Mouse (Mus musculus): Measurements from ENCODE around the gene 1810065E05Rik. TPM values are rescaled to one million over a fixed set of nuclear protein-coding genes. Genes with fewer than 3 reads are reported as not detected.

The 1810065E05Rik gene
- polyA plus RNA-seq (2015; fragmentation: Nextera tagmentation; extraction: Ambion mirVana) = not detected in 2 replicates

DNA sequence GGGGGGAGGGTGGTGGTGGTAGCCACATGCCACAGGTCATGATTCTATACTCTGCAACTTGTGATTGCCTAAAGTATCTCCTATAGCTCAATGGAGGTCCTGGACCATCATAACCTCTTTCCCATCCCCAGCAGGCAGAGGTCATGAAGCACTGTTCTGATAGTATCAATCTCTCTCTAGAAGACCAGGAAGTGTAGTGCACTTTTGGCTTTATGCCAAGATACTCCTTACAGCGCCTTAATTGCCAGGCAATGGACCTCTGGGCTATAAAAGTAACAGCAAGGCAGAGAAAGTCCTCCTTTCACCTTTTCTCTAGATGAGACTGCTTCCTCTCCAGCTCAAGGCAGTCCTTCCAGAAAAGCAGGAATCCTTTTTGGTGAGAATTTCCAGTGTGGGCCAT, at the start of gene 1810065E05Rik:
TSS of gene 1810065E05Rik (plus strand) at position 297 of the 400 bp plus-strand sequence.
- ATAC-seq (ENCODE audit: insufficient number of reproducible peaks, low FRiP score, low TSS enrichment, low read depth) = no peak
- Histone ChIP-seq H3K9me3 (replicated peaks) (no peaks in the 10 kb centered on the region), H3K9ac (no peak within 1 kb of the TSS), H3K4me2 (replicated peaks) (no peak within 1 kb of the TSS), H3K4me3 (replicated peaks) (no peak within 1 kb of the TSS), H3K4me1 (no peaks in the 10 kb centered on the region), H3K36me3 (no peaks in the 10 kb centered on the region), H3K27me3 (no peaks in the 10 kb centered on the region), H3K27ac (replicated peaks) (no peak within 1 kb of the TSS)
- 69% methylated on average over 1 of the region's 1 CpGs for WGBS

- WGBS = 80% methylated on average over 2 of the region's 2 CpGs
- Histone ChIP-seq H3K9ac (no peak overlapping the region), H3K4me1 (no peaks in the 10 kb centered on the region), H3K27ac (replicated peaks) (no peak overlapping the region), H3K27me3 (no peaks in the 10 kb centered on the region), H3K4me2 (replicated peaks) (no peak overlapping the region), H3K36me3 (no peaks in the 10 kb centered on the region), H3K9me3 (replicated peaks) (no peaks in the 10 kb centered on the region), H3K4me3 (replicated peaks) (no peak overlapping the region)
- ATAC-seq (ENCODE audit: insufficient number of reproducible peaks, low FRiP score, low TSS enrichment, low read depth) = no peak
Observed at GRCm38 (mm10) chr11:58377273-58377672, 43.6 kb upstream of the 1810065E05Rik start.

- no peaks in the 10 kb centered on the region for H3K27me3 ChIP-seq
- no peak overlapping the region for H3K9ac ChIP-seq
- H3K4me3 ChIP-seq (replicated peaks) = no peak overlapping the region
- H3K9me3 ChIP-seq (replicated peaks) = no peaks in the 10 kb centered on the region
- ATAC-seq (ENCODE audit: insufficient number of reproducible peaks, low FRiP score, low TSS enrichment, low read depth) = no peak
- no peaks in the 10 kb centered on the region for H3K36me3 ChIP-seq
- no peak overlapping the region for H3K27ac ChIP-seq (replicated peaks)
- H3K4me2 ChIP-seq (replicated peaks) = no peak overlapping the region
- WGBS = 72% methylated on average over 1 of the region's 1 CpGs
- no peaks in the 10 kb centered on the region for H3K4me1 ChIP-seq
Observed at GRCm38 (mm10) chr11:58377686-58378085, 43.2 kb upstream of the 1810065E05Rik start.

DNA sequence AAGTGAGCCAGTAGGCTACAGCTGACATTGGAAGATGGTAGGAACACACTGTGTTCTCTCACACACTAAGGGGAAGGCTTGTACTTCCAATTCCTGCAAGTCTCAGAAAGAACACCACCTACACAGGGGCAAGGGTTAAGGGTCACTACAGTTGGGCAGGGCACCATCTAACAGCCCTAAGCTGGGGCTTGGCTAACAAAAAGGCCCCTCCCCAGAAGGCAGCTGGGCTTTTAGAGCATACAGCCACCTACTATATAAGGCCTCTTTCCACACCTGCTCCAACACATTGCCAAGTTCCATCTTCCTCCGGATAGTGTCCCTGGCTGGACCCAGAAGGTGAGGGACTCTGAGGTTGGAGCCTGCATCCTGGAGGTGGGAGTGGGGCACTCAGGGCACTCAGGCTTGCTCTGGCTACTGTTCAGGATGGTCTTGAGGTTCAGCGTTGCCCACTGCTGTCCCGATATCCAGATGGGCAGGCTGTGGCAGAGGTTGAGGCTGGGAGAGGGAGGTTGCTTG, 42.1 kb upstream of the 1810065E05Rik start, which contains the start of gene Lypd8:
TSS of gene Lypd8 (plus strand) at position 281 of the 516 bp plus-strand sequence.
- no peak within 1 kb of the TSS for H3K4me3 ChIP-seq (replicated peaks)
- no peaks in the 10 kb centered on the region for H3K36me3 ChIP-seq
- H3K4me2 ChIP-seq (replicated peaks) = no peak within 1 kb of the TSS
- H3K9me3 ChIP-seq (replicated peaks) = no peaks in the 10 kb centered on the region
- H3K9ac ChIP-seq = no peak within 1 kb of the TSS
- no peak within 1 kb of the TSS for H3K27ac ChIP-seq (replicated peaks)
- H3K27me3 ChIP-seq = no peaks in the 10 kb centered on the region
- ATAC-seq (ENCODE audit: insufficient number of reproducible peaks, low FRiP score, low TSS enrichment, low read depth) = no peak; the same call in 1 of the 2 replicates
- 87% methylated on average over 3 of the region's 3 CpGs for WGBS
- H3K4me1 ChIP-seq = no peaks in the 10 kb centered on the region

DNA sequence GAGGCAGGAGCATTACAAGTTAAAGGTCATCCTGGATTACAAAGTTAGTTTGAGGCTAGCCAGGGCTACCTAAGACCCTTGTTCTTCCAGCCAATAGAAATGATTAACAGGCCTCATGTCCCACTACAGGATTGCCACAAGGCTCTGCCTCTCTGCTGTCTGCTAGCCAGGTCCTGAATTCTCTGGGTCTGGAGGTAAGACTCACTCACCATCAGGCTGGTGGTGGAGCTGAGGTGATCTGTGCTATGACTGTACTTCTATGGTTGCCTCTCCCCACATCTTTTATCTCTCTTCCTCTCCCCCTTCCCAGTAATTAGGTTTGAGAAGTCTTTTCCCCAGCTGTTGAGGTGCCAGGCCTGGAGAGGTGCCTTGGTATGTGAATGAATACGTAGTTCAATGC, 41.4 kb upstream of the 1810065E05Rik start:
- 85% methylated on average over 1 of the region's 1 CpGs for WGBS
- H3K27me3 ChIP-seq = no peaks in the 10 kb centered on the region
- ATAC-seq (ENCODE audit: insufficient number of reproducible peaks, low FRiP score, low TSS enrichment, low read depth) = no peak
- H3K4me2 ChIP-seq (replicated peaks) = no peak overlapping the region
- H3K9me3 ChIP-seq (replicated peaks) = no peaks in the 10 kb centered on the region
- no peak overlapping the region for H3K27ac ChIP-seq (replicated peaks)
- no peaks in the 10 kb centered on the region for H3K36me3 ChIP-seq
- no peak overlapping the region for H3K9ac ChIP-seq
- no peaks in the 10 kb centered on the region for H3K4me1 ChIP-seq
- H3K4me3 ChIP-seq (replicated peaks) = no peak overlapping the region

DNA sequence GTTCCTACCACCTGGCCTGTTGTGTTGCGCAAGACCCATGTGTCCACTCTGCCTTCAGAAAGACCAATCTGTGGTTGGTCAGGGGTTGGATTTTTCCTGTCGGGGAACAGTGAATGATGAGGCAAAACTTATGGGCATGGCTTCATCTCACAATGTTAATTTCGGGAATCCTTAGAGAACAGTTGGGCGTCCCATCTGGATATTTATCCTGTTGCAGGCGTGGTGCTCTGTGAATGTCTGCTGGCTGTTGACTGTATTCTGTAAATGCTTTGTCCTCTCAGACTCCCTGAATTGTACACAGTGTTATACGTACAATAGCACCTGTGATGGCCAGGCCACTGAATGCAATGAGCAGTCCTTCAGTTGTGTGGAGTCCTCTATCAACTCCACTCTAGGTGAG, 38.4 kb upstream of the 1810065E05Rik start:
- Histone ChIP-seq H3K4me1 (no peaks in the 10 kb centered on the region), H3K9me3 (replicated peaks) (no peaks in the 10 kb centered on the region), H3K4me3 (replicated peaks) (no peak overlapping the region), H3K9ac (no peak overlapping the region), H3K4me2 (replicated peaks) (no peak overlapping the region), H3K27me3 (no peaks in the 10 kb centered on the region), H3K36me3 (no peaks in the 10 kb centered on the region), H3K27ac (replicated peaks) (no peak overlapping the region)
- no peak for ATAC-seq (ENCODE audit: insufficient number of reproducible peaks, low FRiP score, low TSS enrichment, low read depth)
- 90% methylated on average over 6 of the region's 6 CpGs for WGBS

- no peak for ATAC-seq (ENCODE audit: insufficient number of reproducible peaks, low FRiP score, low TSS enrichment, low read depth)
- no peak overlapping the region for H3K9ac ChIP-seq
- no peak overlapping the region for H3K27ac ChIP-seq (replicated peaks)
- H3K9me3 ChIP-seq (replicated peaks) = no peaks in the 10 kb centered on the region
- no peak overlapping the region for H3K4me3 ChIP-seq (replicated peaks)
- no peaks in the 10 kb centered on the region for H3K36me3 ChIP-seq
- H3K4me1 ChIP-seq = no peaks in the 10 kb centered on the region
- 59% methylated on average over 6 of the region's 6 CpGs for WGBS
- H3K27me3 ChIP-seq = no peaks in the 10 kb centered on the region
- no peak overlapping the region for H3K4me2 ChIP-seq (replicated peaks)
Observed at GRCm38 (mm10) chr11:58399985-58400645, 20.8 kb upstream of the 1810065E05Rik start.

DNA sequence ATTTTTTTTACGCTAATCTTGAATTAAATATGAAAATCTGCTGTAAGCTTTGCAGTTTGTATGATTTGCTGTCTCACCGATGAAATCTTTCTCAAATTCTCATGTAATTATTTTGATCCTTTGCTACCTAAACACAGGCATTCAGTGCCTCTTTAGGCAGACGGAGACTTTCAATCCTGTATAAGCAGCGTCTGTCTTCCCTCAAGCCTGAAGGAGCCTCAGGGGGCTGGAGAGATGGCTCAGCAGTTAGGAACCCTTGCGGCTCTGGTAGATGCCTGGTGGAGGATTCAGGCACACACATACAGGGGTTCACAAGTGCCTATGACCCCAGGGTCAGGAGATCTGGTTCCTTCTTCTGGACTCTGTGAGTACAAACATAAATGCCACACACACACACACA, 20.3 kb upstream of the 1810065E05Rik start:
- H3K9me3 ChIP-seq (replicated peaks) = no peaks in the 10 kb centered on the region
- H3K27ac ChIP-seq (replicated peaks) = no peak overlapping the region
- no peak overlapping the region for H3K4me2 ChIP-seq (replicated peaks)
- 41% methylated on average over 5 of the region's 5 CpGs for WGBS
- H3K4me3 ChIP-seq (replicated peaks) = no peak overlapping the region
- H3K27me3 ChIP-seq = no peaks in the 10 kb centered on the region
- no peak overlapping the region for H3K9ac ChIP-seq
- H3K36me3 ChIP-seq = no peaks in the 10 kb centered on the region
- no peaks in the 10 kb centered on the region for H3K4me1 ChIP-seq
- ATAC-seq (ENCODE audit: insufficient number of reproducible peaks, low FRiP score, low TSS enrichment, low read depth) = no peak

DNA sequence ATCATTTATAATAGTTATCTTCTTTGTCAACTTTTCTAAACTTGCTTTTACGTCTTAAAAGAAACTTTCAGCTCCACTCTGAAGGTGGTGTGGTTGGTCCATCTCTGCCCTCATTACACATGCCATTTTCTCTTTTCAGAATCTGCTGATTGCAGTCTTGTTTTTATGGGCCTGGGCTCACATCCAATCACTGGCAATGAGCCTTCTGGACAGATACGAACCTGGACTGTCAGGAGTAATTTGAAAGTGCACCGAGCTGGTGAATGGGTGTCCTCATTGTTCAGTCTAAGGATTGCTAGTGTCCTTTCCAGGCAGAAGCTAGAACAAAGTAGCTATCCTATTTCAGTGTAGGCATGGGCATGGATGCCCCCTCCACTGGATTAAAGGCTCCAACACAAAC, 12.8 kb upstream of the 1810065E05Rik start:
- Histone ChIP-seq H3K4me1 (no peaks in the 10 kb centered on the region), H3K27ac (replicated peaks) (no peak overlapping the region), H3K36me3 (no peaks in the 10 kb centered on the region), H3K9ac (no peak overlapping the region), H3K9me3 (replicated peaks) (no peaks in the 10 kb centered on the region), H3K4me2 (replicated peaks) (no peak overlapping the region), H3K4me3 (replicated peaks) (no peak overlapping the region), H3K27me3 (no peaks in the 10 kb centered on the region)
- ATAC-seq (ENCODE audit: insufficient number of reproducible peaks, low FRiP score, low TSS enrichment, low read depth) = no peak
- 70% methylated on average over 3 of the region's 3 CpGs for WGBS

DNA sequence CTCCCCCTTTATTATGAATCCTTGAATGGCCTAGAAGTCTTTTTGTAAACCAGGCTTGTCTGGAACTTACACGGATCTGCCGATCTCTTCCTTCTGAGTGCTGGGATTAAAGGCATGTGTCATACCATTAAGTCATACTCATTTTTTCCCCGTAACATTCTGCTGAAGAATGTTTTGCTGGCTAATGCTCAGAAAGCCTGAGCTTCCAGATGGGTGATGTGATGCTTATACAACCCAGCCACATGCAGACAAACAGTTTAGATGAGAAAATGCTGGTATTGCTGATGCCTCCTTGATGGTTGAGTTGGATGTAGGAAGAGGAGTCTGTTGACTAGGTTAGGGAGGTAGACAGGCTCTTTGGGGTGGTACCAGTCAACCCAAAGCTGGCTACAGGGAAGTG, 2.6 kb upstream of the 1810065E05Rik start:
- 52% methylated on average over 3 of the region's 3 CpGs for WGBS
- ATAC-seq (ENCODE audit: insufficient number of reproducible peaks, low FRiP score, low TSS enrichment, low read depth) = no peak
- Histone ChIP-seq H3K4me3 (replicated peaks) (no peak overlapping the region), H3K27me3 (no peaks in the 10 kb centered on the region), H3K9ac (no peak overlapping the region), H3K36me3 (no peaks in the 10 kb centered on the region), H3K27ac (replicated peaks) (no peak overlapping the region), H3K4me1 (no peaks in the 10 kb centered on the region), H3K9me3 (replicated peaks) (no peaks in the 10 kb centered on the region), H3K4me2 (replicated peaks) (no peak overlapping the region)

- no peak within 1 kb of the TSS for H3K4me3 ChIP-seq (replicated peaks)
- no peaks in the 10 kb centered on the region for H3K4me1 ChIP-seq
- ATAC-seq (ENCODE audit: insufficient number of reproducible peaks, low FRiP score, low TSS enrichment, low read depth) = no peak
- H3K27ac ChIP-seq (replicated peaks) = no peak within 1 kb of the TSS
- no peaks in the 10 kb centered on the region for H3K27me3 ChIP-seq
- H3K4me2 ChIP-seq (replicated peaks) = no peak within 1 kb of the TSS
- H3K36me3 ChIP-seq = no peaks in the 10 kb centered on the region
- no peaks in the 10 kb centered on the region for H3K9me3 ChIP-seq (replicated peaks)
- WGBS = 86% methylated on average over 3 of the region's 3 CpGs
- H3K9ac ChIP-seq = no peak within 1 kb of the TSS
Observed at GRCm38 (mm10) chr11:58432259-58432658, 11.3 kb downstream of the 1810065E05Rik start, which contains the start of gene Gm12253. Gene Gm12253 (plus strand): TSS chr11:58432559.

GRCm38 (mm10) chr11:58437866-58438265, 17.0 kb downstream of the 1810065E05Rik start:
- H3K4me2 ChIP-seq (replicated peaks) = no peak overlapping the region
- H3K36me3 ChIP-seq = no peaks in the 10 kb centered on the region
- no peaks in the 10 kb centered on the region for H3K9me3 ChIP-seq (replicated peaks)
- no peak for ATAC-seq (ENCODE audit: insufficient number of reproducible peaks, low FRiP score, low TSS enrichment, low read depth)
- H3K9ac ChIP-seq = no peak overlapping the region
- WGBS = 40% methylated on average over 5 of the region's 5 CpGs
- H3K4me1 ChIP-seq = no peaks in the 10 kb centered on the region
- no peaks in the 10 kb centered on the region for H3K27me3 ChIP-seq
- no peak overlapping the region for H3K27ac ChIP-seq (replicated peaks)
- no peak overlapping the region for H3K4me3 ChIP-seq (replicated peaks)
